Mouse (Mus musculus) small intestine, adult 2 months (tissue): Measurements from ENCODE around the gene Cdc42bpg.

Source experiments
- CTCF ChIP-seq: fragments of 200-500 bp; IDR thresholded peaks from 2 replicates; pipeline ENCODE4 v1.5.1; 2012; ENCODE audit warnings: low read depth, mild to moderate bottlenecking, control low read depth, inconsistent platforms, low read length, moderate library complexity, mixed read lengths; ENCODE audit not compliant: insufficient replicate concordance, insufficient read length; ENCODE audit errors: extremely low read depth
- POLR2A ChIP-seq: fragments of 200-500 bp; IDR thresholded peaks from 2 replicates; pipeline ENCODE4 v1.6.1; 2012; ENCODE audit warnings: low read depth, mild to moderate bottlenecking, control low read depth, inconsistent platforms, low read length, moderate library complexity

GRCm38 (mm10) chr19:6299003-6299402 lies 7.3 kb upstream of the Cdc42bpg start:
- TF ChIP-seq CTCF, result no peak
- TF ChIP-seq POLR2A, result no peak
